8 mouse cellular contexts compared by ENCODE assay signal in the genomic region with DNA sequence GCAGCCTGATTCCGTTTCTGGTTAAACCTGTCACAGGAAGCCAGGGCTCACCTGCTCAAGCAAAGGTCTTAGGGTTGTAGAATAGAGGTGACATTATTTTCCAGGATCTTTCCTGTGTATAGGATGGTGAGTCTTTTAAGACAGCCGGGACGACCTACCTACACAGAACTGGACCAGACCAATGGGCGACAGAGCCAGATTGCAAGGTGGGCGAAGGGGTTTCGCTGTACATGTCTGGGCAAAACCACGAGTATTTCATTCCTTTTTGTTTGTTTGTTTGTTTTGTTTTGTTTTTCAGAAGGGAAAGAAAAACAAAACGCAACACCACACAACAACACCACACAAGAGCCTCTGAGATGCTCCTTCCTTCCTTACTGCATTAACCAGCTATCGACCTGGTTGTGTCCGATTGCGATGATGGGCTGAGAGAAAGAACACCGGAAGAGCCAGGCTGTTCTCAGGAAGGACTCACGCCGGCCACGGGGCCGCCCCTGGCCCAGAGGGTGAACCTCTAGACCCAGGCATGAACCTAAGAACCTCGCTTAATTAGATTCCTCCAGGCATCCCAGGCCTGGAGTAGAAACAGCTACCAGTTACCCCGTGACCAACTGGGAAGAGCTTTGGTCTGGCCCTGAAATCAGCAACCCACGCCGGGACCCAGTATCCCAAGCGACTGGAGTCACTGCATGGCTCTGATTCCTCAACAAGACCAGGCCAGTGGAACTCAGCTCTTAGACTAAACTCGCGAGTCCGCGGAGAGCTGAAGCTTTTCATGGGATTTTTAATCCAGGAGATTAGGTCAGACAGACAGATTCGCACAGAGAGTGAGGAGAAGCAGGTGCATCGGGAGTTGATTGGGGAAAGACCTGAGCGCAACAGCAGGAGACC. TPM values are rescaled to one million over a fixed set of nuclear protein-coding genes. Genes with fewer than 3 reads are reported as not detected.
DNase-seq lines count a peak whose midpoint lies in the region; ATAC-seq lines count a peak whose summit lies in the region.
"Had no signal": no experiment of that assay in that cellular context is flagged by ENCODE, and none has a peak within 500 bp of the region (broad histone marks: within the 10 kb centered on the region; RNA-seq: fewer than 3 reads in every experiment).

No protein-coding gene starts in this region.

- no peak overlapping the region for H3K9ac ChIP-seq in embryonic facial prominence, embryonic 13.5 days
- peak overlapping the region; percentile 45 for H3K9ac ChIP-seq in neural tube, embryonic 11.5 days (ENCODE audit: low read length)
- no peak overlapping the region for H3K9ac ChIP-seq in liver, embryonic 12.5 days

- peak; percentile 8 for DNase-seq in kidney, adult 9 months
- no peak for DNase-seq in kidney, adult 18-20 months
- no peak for DNase-seq in limb, embryonic 10.5 days (ENCODE audit: low spot score)
- DNase-seq in neural tube, embryonic 11.5 days (ENCODE audit: low spot score): peak; percentile 55
- no peak for DNase-seq in cerebellum, postnatal 36 days
- DNase-seq: thymus, postnatal 36 days had no signal

- peaks cover 75% of the 10 kb centered on the region for H3K4me1 ChIP-seq in embryonic facial prominence, embryonic 13.5 days
- peaks cover 83% of the 10 kb centered on the region for H3K4me1 ChIP-seq in limb, embryonic 10.5 days
- peaks cover 45% of the 10 kb centered on the region for H3K4me1 ChIP-seq in neural tube, embryonic 11.5 days (ENCODE audit: control insufficient read depth, insufficient read depth, low read length)
- H3K4me1 ChIP-seq in liver, embryonic 12.5 days: peaks cover 39% of the 10 kb centered on the region

- WGBS in embryonic facial prominence, embryonic 13.5 days: 25% methylated on average over 28 of the region's 28 CpGs
- 7% methylated on average over 28 of the region's 28 CpGs for WGBS in limb, embryonic 10.5 days
- 8% methylated on average over 28 of the region's 28 CpGs for WGBS in neural tube, embryonic 11.5 days
- WGBS in liver, embryonic 12.5 days (ENCODE audit: insufficient replicate concordance): 6% methylated on average over 28 of the region's 28 CpGs

- no peaks in the 10 kb centered on the region for H3K36me3 ChIP-seq in embryonic facial prominence, embryonic 13.5 days
- H3K36me3 ChIP-seq in limb, embryonic 10.5 days: peaks cover 7% of the 10 kb centered on the region
- no peaks in the 10 kb centered on the region for H3K36me3 ChIP-seq in neural tube, embryonic 11.5 days (ENCODE audit: control insufficient read depth, insufficient read depth, low read length)
- no peaks in the 10 kb centered on the region for H3K36me3 ChIP-seq in liver, embryonic 12.5 days

- ATAC-seq in embryonic facial prominence, embryonic 13.5 days (ENCODE audit: insufficient number of reproducible peaks, insufficient read depth, low FRiP score, low TSS enrichment, low read depth): no peak
- no peak for ATAC-seq in neural tube, embryonic 11.5 days (ENCODE audit: insufficient read depth, low FRiP score, low TSS enrichment)
- ATAC-seq in liver, embryonic 12.5 days: no peak

- no peak overlapping the region for H3K27ac ChIP-seq in embryonic facial prominence, embryonic 13.5 days
- peak overlapping the region; percentile 76 for H3K27ac ChIP-seq in limb, embryonic 10.5 days
- no peak overlapping the region; the same call in 1 of the 2 replicates for H3K27ac ChIP-seq in neural tube, embryonic 11.5 days (ENCODE audit: low read depth, low read length)
- H3K27ac ChIP-seq in liver, embryonic 12.5 days: no peak overlapping the region

- peak overlapping the region; percentile 84 for H3K4me2 ChIP-seq in embryonic facial prominence, embryonic 13.5 days
- peak overlapping the region; percentile 78 for H3K4me2 ChIP-seq in neural tube, embryonic 11.5 days (ENCODE audit: low read depth)
- no peak overlapping the region for H3K4me2 ChIP-seq in liver, embryonic 12.5 days

- peak overlapping the region; percentile 19 for H3K4me3 ChIP-seq in embryonic facial prominence, embryonic 13.5 days
- H3K4me3 ChIP-seq in limb, embryonic 10.5 days: peak overlapping the region; percentile 71
- peak overlapping the region; percentile 20; the same call in 1 of the 2 replicates for H3K4me3 ChIP-seq in neural tube, embryonic 11.5 days (ENCODE audit: low read depth, low read length)
- no peak overlapping the region for H3K4me3 ChIP-seq in liver, embryonic 12.5 days

- no peaks in the 10 kb centered on the region for H3K9me3 ChIP-seq in embryonic facial prominence, embryonic 13.5 days
- no peaks in the 10 kb centered on the region for H3K9me3 ChIP-seq in limb, embryonic 10.5 days (replicated peaks)
- no peaks in the 10 kb centered on the region for H3K9me3 ChIP-seq in neural tube, embryonic 11.5 days (ENCODE audit: control insufficient read depth, low read length)
- H3K9me3 ChIP-seq in liver, embryonic 12.5 days (replicated peaks): no peaks in the 10 kb centered on the region

- peaks cover 86% of the 10 kb centered on the region for H3K27me3 ChIP-seq in embryonic facial prominence, embryonic 13.5 days
- H3K27me3 ChIP-seq in limb, embryonic 10.5 days (ENCODE audit: low read depth, poor library complexity, severe bottlenecking): peaks cover 100% of the 10 kb centered on the region
- peaks cover 25% of the 10 kb centered on the region for H3K27me3 ChIP-seq in neural tube, embryonic 11.5 days (ENCODE audit: control insufficient read depth, insufficient read depth, low read length)
- peaks cover 100% of the 10 kb centered on the region for H3K27me3 ChIP-seq in liver, embryonic 12.5 days (replicated peaks)

RNA-seq across cellular contexts. Expression of gene Irx3, which starts 1.9 kb away (rescaled TPM):
- 23.0 and 32.6 TPM in 2 replicates for polyA plus RNA-seq in embryonic facial prominence, embryonic 13.5 days (2015; fragmentation: Nextera tagmentation; extraction: Ambion mirVana)
- polyA plus RNA-seq in limb, embryonic 10.5 days (2016; fragmentation: Nextera tagmentation; extraction: Ambion mirVana): 34.2 and 34.4 TPM in 2 replicates
- 16.1 and 19.8 TPM in 2 replicates for polyA plus RNA-seq in neural tube, embryonic 11.5 days (2014; fragmentation: Nextera tagmentation; extraction: Ambion mirVana)
- 0.17 and 0.45 TPM in 2 replicates for polyA plus RNA-seq in liver, embryonic 12.5 days (2016; fragmentation: Nextera tagmentation; extraction: Ambion mirVana)

Comparison
In these comparisons a context has a peak if more than half of its experiments do, and no peak if none do; other contexts are left out.
1. DNase-seq: peak in kidney, adult 9 months (single experiment) and neural tube, embryonic 11.5 days (single experiment); none in kidney, adult 18-20 months (single experiment), limb, embryonic 10.5 days (single experiment) and cerebellum, postnatal 36 days (0 of 2).
2. RNA of gene Irx3, which starts 1.9 kb away (polyA plus RNA-seq): 34.2 to 34.4 TPM in limb, embryonic 10.5 days, 23.0 to 32.6 TPM in embryonic facial prominence, embryonic 13.5 days and 16.1 to 19.8 TPM in neural tube, embryonic 11.5 days; 0.17 to 0.45 TPM in liver, embryonic 12.5 days; every median in the first group is over 10 times any median in the second.